Mouse (Mus musculus) intestine, embryonic 14.5 days (tissue): ENCODE measurements at regions not wholly inside any gene's neighbourhood (a gene's known extent, or its start where the extent isn't known, plus 50 kb on each side); places are given as distances from the start of the nearest gene placed in this dataset.

ENCODE experiments used
- ATAC-seq: fragments of 200-750 bp; cut with Nextera tagmentation; replicated peaks from 2 replicates; pipeline ENCODE4 v1.8.0; 2017; ENCODE audit warnings: low read depth, moderate number of reproducible peaks, moderate TSS enrichment, moderate library complexity; ENCODE audit not compliant: low FRiP score, low TSS enrichment
- DNase-seq: peaks from one replicate; pipeline ENCODE4 v3.0.0-alpha.2; 2018; ENCODE audit warnings: low spot score
- H3K27ac ChIP-seq: fragments of 300-500 bp; sonication (generic); 2 replicates; pipeline ENCODE4 v1.5.1; 2014; ENCODE audit warnings: low read depth, mild to moderate bottlenecking, control low read depth
- H3K27me3 ChIP-seq: fragments of 300-500 bp; sonication (generic); replicated peaks from 2 replicates; pipeline ENCODE4 v1.6.1; 2014; ENCODE audit warnings: low read length, control low read depth; ENCODE audit not compliant: control insufficient read depth, insufficient read depth
- H3K36me3 ChIP-seq: fragments of 300-500 bp; sonication (generic); 2 replicates; pipeline ENCODE4 v1.6.1; 2014; ENCODE audit warnings: low read length, control low read depth; ENCODE audit not compliant: control insufficient read depth, insufficient read depth
- H3K4me1 ChIP-seq: fragments of 300-500 bp; sonication (generic); replicated peaks from 2 replicates; pipeline ENCODE4 v1.6.1; 2014; ENCODE audit warnings: low read length, control low read depth, mixed read lengths; ENCODE audit not compliant: control insufficient read depth, insufficient read depth
- H3K4me2 ChIP-seq: fragments of 300-500 bp; sonication (generic); 2 replicates; pipeline ENCODE4 v1.6.1; 2014; ENCODE audit warnings: low read length
- H3K4me3 ChIP-seq: fragments of 300-500 bp; sonication (generic); 2 replicates; pipeline ENCODE4 v1.5.1; 2014; ENCODE audit warnings: low read depth, low read length, control low read depth, mixed read lengths
- H3K9ac ChIP-seq: fragments of 300-500 bp; sonication (generic); 2 replicates; pipeline ENCODE4 v1.6.1; 2014; ENCODE audit warnings: mild to moderate bottlenecking, low read length
- H3K9me3 ChIP-seq: fragments of 300-500 bp; sonication (generic); 2 replicates; pipeline ENCODE4 v1.6.1; 2016; ENCODE audit warnings: low read length, control low read depth; ENCODE audit not compliant: control insufficient read depth
- WGBS: fragments of 180-500 bp; shearing (Covaris S2); extraction: QIAGEN DNeasy Blood & Tissue Kit; methylation state at CpG from one replicate; pipeline ENCODE4 v1.1.7; 2014; 5-methylcytosine and 5-hydroxymethylcytosine counted together

DNA sequence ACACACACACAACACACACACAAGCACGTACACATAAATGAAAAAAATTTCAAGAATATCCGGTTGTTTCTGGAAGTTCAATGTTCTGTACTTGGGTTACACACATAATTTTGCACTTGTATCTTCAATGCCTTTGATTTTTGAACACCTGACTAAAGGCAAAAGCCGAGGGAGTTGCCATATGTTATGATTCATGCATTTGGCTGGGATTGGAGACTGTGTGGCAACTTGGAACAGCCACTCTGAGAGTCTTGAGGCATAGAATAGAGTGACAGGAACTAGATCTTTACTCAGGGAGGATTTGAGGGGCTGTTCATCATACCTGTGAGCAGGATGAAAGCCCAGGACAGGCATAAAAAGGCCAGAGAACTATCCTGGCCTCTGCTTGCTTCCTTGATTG lies 112.5 kb upstream of the Hmgn3 start:
- H3K36me3 ChIP-seq: no peaks in the 10 kb centered on the region
- DNase-seq (no peak), ATAC-seq (no peak)
- no peak overlapping the region for H3K4me3 ChIP-seq
- WGBS: 74% methylated on average over 3 of the region's 3 CpGs
- no peak overlapping the region for H3K9ac ChIP-seq
- no peaks in the 10 kb centered on the region; the same call in 1 of the 2 replicates for H3K4me1 ChIP-seq
- H3K27me3 ChIP-seq: no peaks in the 10 kb centered on the region
- H3K4me2 ChIP-seq: no peak overlapping the region
- no peak overlapping the region for H3K27ac ChIP-seq
- H3K9me3 ChIP-seq: no peaks in the 10 kb centered on the region

DNA sequence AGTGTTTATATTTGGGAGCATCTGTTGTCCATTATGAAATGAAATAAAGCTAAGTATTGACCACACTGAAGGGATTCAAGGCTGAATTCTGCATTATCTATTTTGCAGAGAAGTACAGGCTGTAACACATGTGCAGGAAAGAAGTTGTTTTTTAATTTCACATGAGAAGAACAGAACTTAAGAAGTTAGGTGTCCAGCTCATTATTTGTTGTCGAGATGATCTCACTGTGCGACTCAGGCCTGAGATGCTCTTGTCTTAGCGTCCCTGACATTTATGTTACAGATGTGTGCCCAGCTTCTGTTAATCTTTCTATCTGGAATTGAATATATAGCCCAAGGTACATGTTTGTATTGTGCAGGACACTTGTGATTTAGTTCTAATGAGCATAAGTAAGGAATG lies 112.0 kb upstream of the Hmgn3 start:
- no peaks in the 10 kb centered on the region for H3K9me3 ChIP-seq
- H3K36me3 ChIP-seq: no peaks in the 10 kb centered on the region
- H3K27me3 ChIP-seq: no peaks in the 10 kb centered on the region
- ATAC-seq: no peak
- no peak overlapping the region for H3K27ac ChIP-seq
- H3K4me2 ChIP-seq: no peak overlapping the region
- H3K4me3 ChIP-seq: no peak overlapping the region
- no peak overlapping the region for H3K9ac ChIP-seq
- DNase-seq: no peak
- 69% methylated on average over 3 of the region's 3 CpGs for WGBS
- no peaks in the 10 kb centered on the region; the same call in 1 of the 2 replicates for H3K4me1 ChIP-seq

DNA sequence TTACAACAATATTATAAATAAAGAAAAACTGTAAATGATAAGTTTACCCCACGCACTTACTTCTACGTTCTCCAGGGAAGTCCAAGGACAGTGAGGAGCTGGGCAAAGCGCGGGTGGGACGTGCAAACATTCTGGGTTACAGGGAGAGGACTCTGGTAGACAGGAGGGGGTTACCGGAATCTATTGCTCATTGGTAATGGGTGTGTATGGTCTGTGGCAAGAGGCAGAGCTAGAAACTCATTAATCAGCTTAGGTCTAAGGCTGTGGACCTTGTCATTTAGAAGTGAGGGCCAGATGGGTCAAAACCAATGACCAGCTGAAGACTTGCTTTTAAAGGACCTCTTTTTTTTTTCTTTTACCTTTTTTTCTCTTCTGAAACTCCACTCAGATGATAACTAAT lies 107.9 kb upstream of the Hmgn3 start:
- Histone ChIP-seq H3K9me3 (no peaks in the 10 kb centered on the region), H3K36me3 (no peaks in the 10 kb centered on the region), H3K9ac (no peak overlapping the region), H3K4me3 (no peak overlapping the region), H3K27me3 (no peaks in the 10 kb centered on the region), H3K4me2 (no peak overlapping the region), H3K4me1 (no peaks in the 10 kb centered on the region), H3K27ac (no peak overlapping the region)
- ATAC-seq (no peak), DNase-seq (no peak)
- WGBS: 82% methylated on average over 6 of the region's 6 CpGs

DNA sequence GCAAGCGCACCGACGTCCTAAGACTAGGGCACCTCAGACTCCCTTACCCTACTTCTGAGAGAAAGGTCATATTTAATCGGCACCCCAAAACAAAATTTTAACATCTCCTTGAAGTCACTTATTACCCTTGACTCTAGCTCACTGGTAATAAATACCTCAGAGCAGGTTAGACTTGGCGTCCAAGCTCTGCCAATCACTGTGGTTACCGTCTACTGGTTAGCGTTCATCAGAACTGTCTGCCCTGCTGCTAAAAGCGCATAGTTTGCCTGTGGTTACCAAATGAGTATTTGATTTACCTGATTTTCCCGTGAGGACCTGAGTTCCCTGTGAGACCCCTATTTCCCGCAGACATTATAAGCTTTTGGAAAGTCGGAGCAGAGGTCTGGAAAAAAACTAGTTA lies 107.3 kb upstream of the Hmgn3 start:
- ATAC-seq (no peak), DNase-seq (no peak)
- Histone ChIP-seq H3K4me2 (no peak overlapping the region), H3K9me3 (no peaks in the 10 kb centered on the region), H3K27me3 (no peaks in the 10 kb centered on the region), H3K4me1 (no peaks in the 10 kb centered on the region), H3K27ac (no peak overlapping the region), H3K9ac (no peak overlapping the region), H3K36me3 (no peaks in the 10 kb centered on the region), H3K4me3 (no peak overlapping the region)
- 87% methylated on average over 11 of the region's 11 CpGs for WGBS

DNA sequence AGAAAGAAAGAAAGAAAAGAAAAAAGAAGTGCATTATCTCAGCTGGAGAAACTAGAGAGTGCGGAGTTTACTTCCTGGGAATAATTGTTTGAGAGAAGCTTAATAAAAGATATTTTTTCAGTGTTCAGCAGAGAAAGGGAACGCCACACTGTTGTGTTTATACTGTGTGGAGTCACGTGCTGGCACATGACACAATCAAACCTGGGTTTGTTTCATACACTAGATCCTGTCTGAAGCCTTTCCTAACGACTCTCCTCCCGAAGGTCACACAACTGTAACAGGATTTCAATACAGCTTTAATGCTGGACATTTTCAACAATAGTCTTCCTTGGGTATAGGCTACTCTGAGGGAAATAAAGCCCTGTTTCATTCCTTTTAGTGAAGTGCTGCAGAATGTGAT lies 105.3 kb upstream of the Hmgn3 start:
- DNase-seq: no peak
- 55% methylated on average over 5 of the region's 5 CpGs for WGBS
- Histone ChIP-seq H3K4me2 (no peak overlapping the region), H3K4me1 (no peaks in the 10 kb centered on the region), H3K27me3 (no peaks in the 10 kb centered on the region), H3K9me3 (no peaks in the 10 kb centered on the region), H3K9ac (no peak overlapping the region), H3K36me3 (no peaks in the 10 kb centered on the region), H3K27ac (no peak overlapping the region), H3K4me3 (no peak overlapping the region)
- no peak for ATAC-seq

DNA sequence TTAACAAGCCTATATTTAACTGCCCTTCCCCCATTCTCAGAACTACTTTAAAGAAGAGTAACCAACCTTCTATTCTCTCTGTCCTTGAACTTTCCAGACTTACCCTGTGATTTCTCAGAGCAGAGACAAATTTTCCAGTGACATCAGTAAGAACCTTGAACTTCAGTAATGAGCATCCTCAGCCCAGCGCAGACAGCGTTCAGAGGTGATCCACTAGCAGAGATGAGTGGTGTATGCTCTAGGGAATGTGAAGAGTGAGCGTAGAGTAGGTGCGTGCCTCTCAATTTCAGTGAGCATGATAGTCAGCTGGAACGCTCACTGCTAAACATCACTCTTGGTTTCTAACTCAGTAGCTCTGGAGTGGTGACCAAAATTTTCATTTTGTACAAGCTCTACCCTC lies 103.4 kb upstream of the Hmgn3 start:
- WGBS: 88% methylated on average over 5 of the region's 5 CpGs
- Histone ChIP-seq H3K4me3 (no peak overlapping the region), H3K4me2 (no peak overlapping the region), H3K27ac (no peak overlapping the region), H3K36me3 (no peaks in the 10 kb centered on the region), H3K9me3 (no peaks in the 10 kb centered on the region), H3K27me3 (no peaks in the 10 kb centered on the region), H3K4me1 (no peaks in the 10 kb centered on the region), H3K9ac (no peak overlapping the region)
- DNase-seq (no peak), ATAC-seq (no peak)

DNA sequence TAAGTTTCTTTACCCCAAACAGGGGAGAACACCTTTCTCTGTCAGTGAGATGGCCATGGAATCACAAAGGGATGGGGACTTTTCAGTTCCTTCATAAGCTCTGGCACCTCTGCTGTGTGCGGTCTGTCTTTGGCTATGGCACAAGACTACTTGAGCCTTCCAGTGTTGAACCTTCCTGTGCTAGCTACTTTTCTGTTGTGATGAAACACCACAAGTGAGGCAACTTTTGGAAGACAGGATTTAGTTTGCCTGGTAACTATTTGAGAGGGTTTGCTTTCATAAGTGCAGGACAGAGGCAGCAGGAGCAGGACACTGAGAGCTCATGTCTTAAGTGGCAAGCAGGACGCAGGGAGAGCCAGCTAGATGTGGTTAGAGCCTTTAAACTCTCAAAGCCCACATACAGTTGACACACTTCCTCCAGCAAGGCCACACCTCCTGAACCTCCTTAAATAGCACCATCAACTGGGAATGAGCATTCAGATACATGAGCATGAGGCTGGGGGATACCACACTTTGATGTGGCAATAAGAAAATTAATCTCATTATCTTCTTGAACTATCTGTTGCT lies 101.8 kb upstream of the Hmgn3 start:
- H3K4me2 ChIP-seq: no peak overlapping the region
- H3K36me3 ChIP-seq: no peaks in the 10 kb centered on the region
- no peaks in the 10 kb centered on the region for H3K9me3 ChIP-seq
- no peak overlapping the region for H3K9ac ChIP-seq
- DNase-seq (no peak), ATAC-seq (no peak)
- H3K27ac ChIP-seq: no peak overlapping the region
- H3K4me1 ChIP-seq: no peaks in the 10 kb centered on the region
- H3K27me3 ChIP-seq: no peaks in the 10 kb centered on the region
- 82% methylated on average over 2 of the region's 2 CpGs for WGBS
- no peak overlapping the region for H3K4me3 ChIP-seq

DNA sequence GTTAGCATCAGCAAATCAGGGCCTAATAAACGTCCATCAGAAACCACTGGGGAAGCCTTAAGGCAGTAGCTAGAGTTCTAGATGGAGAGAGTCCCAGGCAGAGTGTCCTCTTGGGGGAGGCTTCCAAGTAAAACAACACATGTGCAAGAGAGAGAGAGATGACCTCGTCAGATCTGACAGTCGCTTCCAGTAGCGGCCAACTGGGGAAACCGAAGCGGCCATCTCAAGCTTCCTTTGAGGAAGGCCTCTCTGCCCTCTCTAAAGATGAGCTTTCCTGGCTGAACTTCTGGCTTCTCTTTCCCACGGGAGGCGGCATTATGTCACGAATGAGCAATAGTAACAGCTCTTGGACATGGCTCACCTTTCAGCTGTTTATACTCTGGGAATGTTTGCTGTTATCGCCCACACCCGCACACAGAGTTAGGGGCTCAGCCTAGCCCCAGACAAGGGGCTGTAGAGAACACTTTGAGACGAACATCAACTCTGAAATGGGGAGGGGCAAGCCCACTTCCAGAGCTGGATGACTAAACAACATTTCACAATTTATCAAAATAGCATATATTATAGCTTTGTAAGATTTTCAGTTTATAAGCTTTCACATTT lies 100.7 kb upstream of the Hmgn3 start:
- no peak overlapping the region for H3K4me3 ChIP-seq
- WGBS: 48% methylated on average over 12 of the region's 12 CpGs
- H3K4me1 ChIP-seq: no peaks in the 10 kb centered on the region
- H3K4me2 ChIP-seq: no peak overlapping the region
- no peak overlapping the region for H3K27ac ChIP-seq
- no peak for DNase-seq
- no peaks in the 10 kb centered on the region for H3K36me3 ChIP-seq
- ATAC-seq: no peak
- no peaks in the 10 kb centered on the region for H3K27me3 ChIP-seq
- no peaks in the 10 kb centered on the region for H3K9me3 ChIP-seq
- H3K9ac ChIP-seq: no peak overlapping the region

DNA sequence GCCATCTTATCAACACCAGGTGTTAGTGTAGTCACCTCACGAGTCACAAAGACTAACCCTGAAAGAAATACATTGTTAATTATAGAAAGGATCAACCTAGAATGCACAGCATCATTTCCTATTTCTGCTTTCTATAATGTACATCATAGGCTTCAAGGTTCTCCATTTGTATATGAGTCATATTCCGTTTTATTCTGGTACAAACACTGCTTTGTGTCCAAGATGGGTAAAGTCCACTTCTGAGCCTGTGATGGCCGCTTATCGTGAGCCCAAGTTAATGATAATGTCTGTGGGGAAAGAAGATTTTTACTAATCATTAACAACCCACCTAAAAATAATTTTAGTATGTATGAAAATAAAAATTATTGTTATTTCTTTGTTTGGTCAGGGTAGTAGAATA lies 94.6 kb upstream of the Hmgn3 start:
- Histone ChIP-seq H3K4me3 (no peak overlapping the region), H3K27me3 (no peaks in the 10 kb centered on the region), H3K9ac (no peak overlapping the region), H3K4me2 (no peak overlapping the region), H3K36me3 (no peaks in the 10 kb centered on the region), H3K9me3 (no peaks in the 10 kb centered on the region), H3K4me1 (no peaks in the 10 kb centered on the region), H3K27ac (no peak overlapping the region)
- no peak for ATAC-seq
- no peak for DNase-seq
- 80% methylated on average over 4 of the region's 4 CpGs for WGBS
